Mouse (Mus musculus): ENCODE data around the gene Tmem88b. TPM values are rescaled to one million over a fixed set of nuclear protein-coding genes. Genes with fewer than 3 reads are reported as not detected.

The Tmem88b gene
- polyA plus RNA-seq, 1 experiment from 2014 or later: 0.58 TPM

DNA sequence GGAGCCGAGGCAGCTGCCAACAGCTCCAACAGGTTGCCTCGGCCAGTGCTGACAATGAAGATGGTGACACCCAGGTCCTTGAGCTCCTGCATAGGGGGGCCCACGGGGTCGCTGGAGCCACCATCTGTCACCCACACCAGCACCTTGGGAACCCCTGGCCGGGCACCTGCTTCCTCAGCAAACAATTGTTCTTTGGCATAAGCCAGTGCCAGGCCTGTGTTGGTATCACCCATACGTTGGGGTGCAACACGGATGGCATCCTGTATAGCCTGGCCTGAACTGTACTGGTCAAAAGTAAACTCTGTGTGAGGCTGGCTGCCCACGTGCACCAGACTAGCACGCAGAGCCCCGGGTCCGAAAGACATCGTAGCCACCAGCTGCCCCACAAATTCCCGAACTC is 12.9 kb downstream of the Tmem88b start:
- no peak overlapping the region for H3K27ac ChIP-seq
- H3K4me3 ChIP-seq: no peak overlapping the region
- H3K9me3 ChIP-seq (replicated peaks): no peaks in the 10 kb centered on the region
- H3K4me1 ChIP-seq: peaks cover 36% of the 10 kb centered on the region
- H3K36me3 ChIP-seq: no peaks in the 10 kb centered on the region
- peaks cover 54% of the 10 kb centered on the region for H3K27me3 ChIP-seq
- ATAC-seq (ENCODE audit: low FRiP score): no peak
- WGBS: 84% methylated on average over 13 of the region's 13 CpGs
- no peak overlapping the region for H3K9ac ChIP-seq
- H3K4me2 ChIP-seq (replicated peaks): no peak overlapping the region

GRCm38 (mm10) chr4:155771706-155772105 is 14.0 kb downstream of the Tmem88b start:
- Histone ChIP-seq H3K4me1 (peaks cover 34% of the 10 kb centered on the region), H3K9ac (no peak overlapping the region), H3K4me2 (replicated peaks) (no peak overlapping the region), H3K27me3 (peaks cover 54% of the 10 kb centered on the region), H3K36me3 (no peaks in the 10 kb centered on the region), H3K27ac (no peak overlapping the region), H3K4me3 (no peak overlapping the region), H3K9me3 (replicated peaks) (no peaks in the 10 kb centered on the region)
- WGBS: 88% methylated on average over 2 of the region's 2 CpGs
- ATAC-seq (ENCODE audit: low FRiP score): no peak

DNA sequence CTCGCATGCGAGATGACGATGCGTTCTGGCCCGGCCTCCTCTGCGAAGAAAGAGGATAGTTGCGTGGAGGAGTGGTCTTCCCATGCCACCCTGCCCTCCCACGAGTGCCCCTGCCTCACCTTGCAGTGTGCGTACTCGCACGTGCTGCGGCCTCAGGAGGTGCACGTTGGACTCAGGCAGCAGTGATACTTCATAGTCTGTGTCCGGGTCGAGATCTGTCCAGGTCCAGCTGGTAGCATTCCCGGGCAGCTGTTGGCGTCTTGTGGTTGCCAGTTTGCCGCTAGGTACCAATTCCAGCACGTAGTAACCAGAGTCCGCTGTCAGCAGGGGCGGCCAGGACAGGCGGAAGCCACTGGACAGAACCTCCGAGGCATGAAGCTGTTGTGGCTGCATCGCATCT is 15.0 kb downstream of the Tmem88b start:
- Histone ChIP-seq H3K4me1 (peaks cover 32% of the 10 kb centered on the region), H3K27ac (no peak overlapping the region), H3K36me3 (no peaks in the 10 kb centered on the region), H3K9me3 (replicated peaks) (no peaks in the 10 kb centered on the region), H3K27me3 (peaks cover 50% of the 10 kb centered on the region), H3K4me3 (peak overlapping the region; percentile 53), H3K9ac (peak overlapping the region; percentile 78), H3K4me2 (replicated peaks) (peak overlapping the region; percentile 79)
- no peak; the same call in 1 of the 2 replicates for ATAC-seq (ENCODE audit: low FRiP score)
- 42% methylated on average over 24 of the region's 24 CpGs for WGBS

DNA sequence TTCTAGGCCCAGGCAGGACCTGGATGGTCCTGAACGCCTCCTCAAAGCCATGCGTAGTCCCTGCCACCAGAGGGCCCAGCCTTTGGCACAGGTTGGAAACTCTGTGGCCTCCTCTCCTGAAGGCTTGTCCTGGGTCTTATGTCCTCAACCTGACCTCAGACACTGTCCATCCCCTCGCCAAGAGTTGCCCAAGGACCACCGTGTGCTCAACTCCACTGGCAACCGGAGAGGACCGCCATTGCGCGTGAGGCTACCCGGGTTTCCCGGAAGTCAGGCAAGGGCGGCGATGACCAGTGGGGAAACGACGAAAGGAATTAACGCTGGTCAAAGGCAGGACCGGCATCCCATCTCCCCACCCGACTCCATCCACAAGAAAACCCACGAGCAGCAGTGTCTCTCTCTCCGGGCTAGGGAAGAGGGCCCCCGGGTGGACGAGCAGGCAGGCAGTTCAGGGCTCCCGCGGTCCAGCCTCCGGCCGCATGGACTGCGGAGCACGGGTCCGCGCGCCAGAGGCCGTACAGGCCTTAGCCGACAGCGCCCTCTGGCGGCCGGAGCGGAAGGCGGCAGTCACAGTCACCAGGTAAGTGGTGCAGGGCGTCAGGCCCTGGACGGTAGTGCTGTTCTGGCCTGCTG is 15.7 kb downstream of the Tmem88b start:
- H3K27me3 ChIP-seq: peaks cover 44% of the 10 kb centered on the region
- ATAC-seq (ENCODE audit: low FRiP score): peak; percentile 90
- no peaks in the 10 kb centered on the region for H3K36me3 ChIP-seq
- H3K4me2 ChIP-seq (replicated peaks): peak overlapping the region; percentile 79
- WGBS: 0% methylated on average over 39 of the region's 39 CpGs
- H3K4me3 ChIP-seq: peak overlapping the region; percentile 53
- peaks cover 27% of the 10 kb centered on the region for H3K4me1 ChIP-seq
- no peaks in the 10 kb centered on the region for H3K9me3 ChIP-seq (replicated peaks)
- H3K27ac ChIP-seq: peak overlapping the region; percentile 64
- peak overlapping the region; percentile 78 for H3K9ac ChIP-seq

- Histone ChIP-seq H3K36me3 (no peaks in the 10 kb centered on the region), H3K9ac (peak overlapping the region; percentile 78), H3K9me3 (replicated peaks) (no peaks in the 10 kb centered on the region), H3K27me3 (peaks cover 39% of the 10 kb centered on the region), H3K27ac (0 out of 2 replicates have a peak overlapping the region, but pooled peaks have one; percentile 64), H3K4me2 (replicated peaks) (peak overlapping the region; percentile 79), H3K4me3 (peak overlapping the region; percentile 53), H3K4me1 (peaks cover 22% of the 10 kb centered on the region)
- 61% methylated on average over 5 of the region's 5 CpGs for WGBS
- no peak for ATAC-seq (ENCODE audit: low FRiP score)
Observed at GRCm38 (mm10) chr4:155769496-155769879, 16.2 kb downstream of the Tmem88b start.

DNA sequence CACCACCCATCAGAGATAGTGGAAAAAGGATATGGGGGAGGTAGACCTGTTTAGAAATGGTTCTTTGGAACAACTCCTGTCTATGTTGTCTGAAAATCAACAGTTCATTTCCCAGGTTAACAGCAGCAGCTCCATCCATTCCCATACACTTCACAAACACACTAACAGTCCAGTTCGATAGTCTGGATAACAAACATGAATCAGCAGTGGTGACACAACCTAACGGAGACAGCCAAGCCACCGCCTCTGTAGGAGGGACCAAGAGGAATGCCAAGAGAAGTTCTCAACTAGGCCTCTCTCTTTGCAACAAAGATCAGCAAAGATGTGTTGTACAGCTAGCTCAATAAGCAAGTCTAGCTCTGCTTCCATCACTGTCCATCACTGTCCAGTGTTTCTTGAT is 23.3 kb downstream of the Tmem88b start:
- 97% methylated on average over 3 of the region's 3 CpGs for WGBS
- Histone ChIP-seq H3K4me3 (no peak overlapping the region), H3K27me3 (no peaks in the 10 kb centered on the region), H3K9me3 (replicated peaks) (no peaks in the 10 kb centered on the region), H3K9ac (no peak overlapping the region), H3K27ac (no peak overlapping the region), H3K36me3 (no peaks in the 10 kb centered on the region), H3K4me2 (replicated peaks) (no peak overlapping the region), H3K4me1 (peaks cover 29% of the 10 kb centered on the region)
- no peak for ATAC-seq (ENCODE audit: low FRiP score)

DNA sequence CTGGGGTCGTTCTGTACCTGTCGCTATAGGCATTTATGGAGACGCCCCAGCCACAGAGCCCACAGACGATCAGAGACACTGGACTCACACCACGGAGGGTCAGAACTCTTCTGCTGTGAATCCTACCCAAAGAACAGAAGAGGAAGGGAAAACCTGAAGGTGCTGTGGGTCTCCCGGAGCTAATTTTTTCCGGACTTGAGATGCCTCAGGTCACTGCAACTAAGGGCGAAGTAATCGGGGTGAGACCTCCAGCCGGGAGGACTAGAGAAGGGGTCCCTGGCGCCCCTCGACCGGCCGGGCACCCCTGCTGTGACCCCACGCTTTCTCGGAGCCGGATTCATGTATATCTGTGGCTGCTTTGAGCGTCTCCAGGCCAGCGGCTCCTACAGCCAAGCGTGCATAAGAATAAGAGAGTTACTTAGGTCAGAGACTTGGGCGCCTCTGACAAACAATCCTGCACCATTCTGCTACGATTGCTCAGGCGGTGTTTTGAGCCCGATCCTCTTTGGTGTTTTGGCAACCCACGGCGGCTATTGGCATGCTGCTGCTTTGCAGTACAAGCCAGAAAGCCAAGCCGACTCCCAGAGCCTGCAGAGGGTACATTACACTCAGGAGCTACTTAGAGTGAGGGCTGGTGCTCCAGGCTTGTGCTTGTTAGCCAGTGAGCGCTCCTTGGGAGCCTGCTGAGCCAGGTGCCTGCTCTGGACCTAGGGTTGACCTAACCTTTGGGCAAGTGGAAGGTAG is 24.1 kb downstream of the Tmem88b start:
- Histone ChIP-seq H3K27ac (peak overlapping the region; percentile 30; the same call in 1 of the 2 replicates), H3K4me3 (peak overlapping the region; percentile 76), H3K9ac (peak overlapping the region; percentile 83), H3K4me2 (replicated peaks) (peak overlapping the region; percentile 96), H3K4me1 (peaks cover 29% of the 10 kb centered on the region), H3K36me3 (peaks cover 6% of the 10 kb centered on the region; the same call in 1 of the 2 replicates), H3K9me3 (replicated peaks) (no peaks in the 10 kb centered on the region), H3K27me3 (no peaks in the 10 kb centered on the region)
- 3% methylated on average over 28 of the region's 28 CpGs for WGBS
- peak; percentile 12; the same call in 1 of the 2 replicates for ATAC-seq (ENCODE audit: low FRiP score)

DNA sequence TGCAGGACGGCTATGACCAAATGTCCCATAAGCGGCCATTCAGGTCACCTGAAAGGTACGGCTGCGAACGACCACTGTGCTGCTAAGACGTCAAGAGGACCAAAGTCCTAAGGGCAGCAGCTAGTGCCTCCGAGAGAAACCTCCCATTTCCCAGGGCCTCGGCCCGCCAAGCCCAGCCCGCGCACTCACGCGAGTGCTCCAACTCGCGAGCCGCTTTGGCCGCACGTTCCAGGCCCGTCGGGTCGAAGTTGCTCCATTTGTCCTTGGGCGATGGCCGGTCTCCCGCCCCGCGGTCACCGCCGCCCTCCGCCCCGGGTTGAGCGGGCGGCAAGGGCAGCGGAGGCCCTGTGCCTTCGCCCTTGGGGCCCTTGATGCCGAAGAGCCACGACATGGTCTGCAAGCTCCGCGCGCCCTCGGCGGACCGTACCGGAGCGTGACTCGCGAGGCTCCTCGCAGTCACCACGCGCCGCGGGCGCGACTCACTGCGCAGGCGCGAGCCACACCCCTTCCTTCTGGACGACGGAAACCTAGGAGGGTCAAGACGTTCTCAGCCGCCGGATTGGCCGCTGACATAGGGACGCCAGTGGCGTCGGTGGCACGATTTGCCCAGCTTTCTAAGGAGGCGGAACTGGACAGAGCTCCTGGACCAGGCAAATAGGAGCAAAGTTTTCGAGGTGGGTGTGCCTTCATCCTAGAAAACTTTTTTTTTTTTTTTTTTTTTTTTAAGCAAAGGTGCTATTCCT is 24.9 kb downstream of the Tmem88b start, which contains the start of gene Atad3a:
TSS of gene Atad3a (minus strand) at position 481 of the 743 bp plus-strand sequence.
- H3K9ac ChIP-seq: peak within 1 kb of the TSS; percentile 83
- no peaks in the 10 kb centered on the region for H3K27me3 ChIP-seq
- peaks cover 29% of the 10 kb centered on the region for H3K4me1 ChIP-seq
- peak within 1 kb of the TSS; percentile 96 for H3K4me2 ChIP-seq (replicated peaks)
- H3K4me3 ChIP-seq: peak within 1 kb of the TSS; percentile 76
- peaks cover 13% of the 10 kb centered on the region for H3K36me3 ChIP-seq
- no peaks in the 10 kb centered on the region for H3K9me3 ChIP-seq (replicated peaks)
- H3K27ac ChIP-seq: peak within 1 kb of the TSS; percentile 30; the same call in 1 of the 2 replicates
- ATAC-seq (ENCODE audit: low FRiP score): peak; percentile 96
- under 1% methylated on average over 64 of the region's 68 CpGs for WGBS

DNA sequence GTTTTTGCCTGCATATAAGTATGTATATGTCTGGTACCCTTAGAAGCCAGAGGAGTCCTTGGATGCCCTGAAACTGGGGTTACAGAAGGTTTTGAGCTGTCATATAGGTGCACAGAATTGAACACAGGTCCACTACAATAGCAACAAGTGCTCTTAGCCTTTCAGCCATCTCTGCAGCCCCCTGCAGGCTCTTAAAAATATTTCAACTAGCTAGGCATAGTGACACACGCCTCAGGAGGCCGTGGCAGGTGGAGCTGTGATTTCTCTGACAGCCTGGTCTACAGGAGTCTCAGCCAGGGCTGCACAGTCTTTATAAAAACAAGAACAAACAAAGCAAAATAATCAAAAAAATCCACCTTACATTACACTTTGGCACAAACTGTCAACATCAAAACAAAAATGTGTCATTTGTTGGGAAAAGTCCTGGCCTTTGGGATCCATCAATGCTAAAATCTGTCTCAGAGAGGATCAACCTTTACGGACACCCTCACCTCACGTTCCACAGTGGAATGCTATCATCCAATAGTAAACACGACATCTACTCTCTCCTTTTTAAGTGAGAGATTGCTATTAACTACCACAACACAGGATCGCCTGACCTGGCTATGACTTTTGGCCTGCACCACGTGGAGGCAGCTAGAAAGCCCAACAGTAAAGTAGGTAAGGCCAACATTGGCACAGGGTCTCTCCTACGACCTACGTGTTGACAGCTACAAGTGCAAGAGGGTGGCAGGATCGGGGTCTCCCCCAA is 25.6 kb downstream of the Tmem88b start:
- Histone ChIP-seq H3K4me3 (peak overlapping the region; percentile 76), H3K9ac (peak overlapping the region; percentile 81), H3K4me2 (replicated peaks) (peak overlapping the region; percentile 96), H3K27ac (no peak overlapping the region; the same call in 1 of the 2 replicates), H3K9me3 (replicated peaks) (no peaks in the 10 kb centered on the region), H3K27me3 (no peaks in the 10 kb centered on the region), H3K4me1 (peaks cover 29% of the 10 kb centered on the region), H3K36me3 (peaks cover 21% of the 10 kb centered on the region)
- ATAC-seq (ENCODE audit: low FRiP score): no peak
- WGBS: 3% methylated on average over 10 of the region's 10 CpGs

- Histone ChIP-seq H3K4me2 (replicated peaks) (no peak overlapping the region), H3K9ac (no peak overlapping the region), H3K27ac (no peak overlapping the region), H3K4me1 (peaks cover 28% of the 10 kb centered on the region), H3K9me3 (replicated peaks) (no peaks in the 10 kb centered on the region), H3K36me3 (peaks cover 49% of the 10 kb centered on the region), H3K4me3 (no peak overlapping the region), H3K27me3 (no peaks in the 10 kb centered on the region)
- no peak for ATAC-seq (ENCODE audit: low FRiP score)
- 91% methylated on average over 12 of the region's 12 CpGs for WGBS
Observed at GRCm38 (mm10) chr4:155757011-155757410, 28.7 kb downstream of the Tmem88b start.

DNA sequence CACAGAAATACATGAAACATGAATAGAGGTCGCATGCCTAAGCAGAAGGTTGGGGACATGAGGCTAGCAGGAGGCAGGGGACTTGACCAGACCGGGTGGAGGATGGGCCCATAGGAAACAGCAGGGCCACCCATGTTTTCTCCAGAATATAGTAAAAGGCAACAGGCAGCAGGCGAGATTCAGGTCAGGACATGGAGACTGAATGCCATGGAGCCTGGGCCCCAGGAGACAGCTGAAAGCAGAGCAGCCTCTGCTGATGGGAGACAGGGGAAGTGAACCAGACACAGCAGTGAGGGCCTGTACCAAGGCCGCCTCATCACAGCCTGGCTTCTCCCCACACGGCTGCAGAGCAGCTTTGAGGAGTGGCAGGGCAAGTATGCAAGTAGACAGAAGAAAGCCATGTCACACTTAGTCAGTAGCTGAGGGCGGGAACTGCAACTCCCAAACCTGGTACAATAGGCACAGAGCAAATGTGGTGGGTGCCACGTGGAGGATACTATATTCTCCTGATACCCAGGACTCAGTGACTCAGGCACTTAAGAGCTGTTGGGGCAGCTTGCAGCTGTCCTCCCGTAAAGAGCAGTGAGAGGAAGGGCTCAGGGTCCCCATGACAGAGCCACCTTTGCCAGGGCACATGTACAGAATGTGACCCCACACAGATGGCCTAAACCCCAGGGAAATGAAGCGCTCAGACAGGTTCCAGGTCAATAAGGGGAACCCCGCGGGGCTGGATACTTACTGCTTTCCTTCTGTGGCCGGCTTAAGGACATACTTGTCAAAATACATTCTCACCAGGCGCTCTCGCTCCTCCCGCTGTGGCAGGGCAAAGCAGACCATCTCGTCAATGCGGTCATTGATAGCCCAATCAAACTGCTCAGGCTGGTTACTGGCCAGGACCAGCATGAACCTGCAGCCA is 38.8 kb downstream of the Tmem88b start:
- H3K4me1 ChIP-seq: no peaks in the 10 kb centered on the region
- no peak overlapping the region for H3K4me3 ChIP-seq
- no peak overlapping the region for H3K9ac ChIP-seq
- no peak overlapping the region for H3K4me2 ChIP-seq (replicated peaks)
- peaks cover 93% of the 10 kb centered on the region for H3K36me3 ChIP-seq
- H3K27me3 ChIP-seq: no peaks in the 10 kb centered on the region
- no peak overlapping the region for H3K27ac ChIP-seq
- 90% methylated on average over 17 of the region's 17 CpGs for WGBS
- H3K9me3 ChIP-seq (replicated peaks): no peaks in the 10 kb centered on the region
- no peak for ATAC-seq (ENCODE audit: low FRiP score)

Measured in hindbrain, embryonic 12.5 days (tissue).